Mouse (Mus musculus): ENCODE results near the gene Adamts17.

DNA sequence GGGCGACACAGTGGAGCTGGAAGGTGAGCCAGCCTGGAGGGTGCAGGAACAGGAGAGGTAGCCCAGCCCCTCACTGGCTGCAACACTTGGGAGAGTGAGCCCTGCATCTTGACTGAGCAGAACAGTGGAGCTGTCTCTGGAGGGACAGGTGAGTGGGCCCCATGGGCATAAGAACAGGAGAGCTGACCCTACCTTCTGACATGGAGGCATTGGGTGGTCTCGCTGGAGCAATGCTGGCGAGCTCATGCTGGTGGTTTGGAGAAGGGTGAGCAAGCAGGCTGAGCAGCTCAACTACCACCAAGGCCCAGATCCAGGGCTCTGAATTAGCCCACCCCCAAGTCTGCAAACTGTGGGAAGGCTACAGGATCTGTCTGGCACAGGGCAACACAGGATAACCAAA is 113.4 kb downstream of the Adamts17 start:
- TF ChIP-seq GATA1 (IDR thresholded peaks at IDR 0.05; ENCODE audit: borderline replicate concordance, low read length) (no peak), FLI1 (IDR thresholded peaks at IDR 0.05; ENCODE audit: low read length) (no peak)

Measured in megakaryocyte, embryonic 14.5 days (primary cell).